Mouse (Mus musculus) ES-Bruce4 (cell line): ENCODE data around the gene Rspo1.

Experiments
- CTCF ChIP-seq: IDR thresholded peaks from one replicate; pipeline ENCODE4 v1.8.1; 2011; ENCODE audit warnings: low read depth, low read length
- POLR2A ChIP-seq: IDR thresholded peaks from one replicate; pipeline ENCODE4 v1.8.1; 2011; ENCODE audit warnings: low read length; ENCODE audit not compliant: insufficient read depth

DNA sequence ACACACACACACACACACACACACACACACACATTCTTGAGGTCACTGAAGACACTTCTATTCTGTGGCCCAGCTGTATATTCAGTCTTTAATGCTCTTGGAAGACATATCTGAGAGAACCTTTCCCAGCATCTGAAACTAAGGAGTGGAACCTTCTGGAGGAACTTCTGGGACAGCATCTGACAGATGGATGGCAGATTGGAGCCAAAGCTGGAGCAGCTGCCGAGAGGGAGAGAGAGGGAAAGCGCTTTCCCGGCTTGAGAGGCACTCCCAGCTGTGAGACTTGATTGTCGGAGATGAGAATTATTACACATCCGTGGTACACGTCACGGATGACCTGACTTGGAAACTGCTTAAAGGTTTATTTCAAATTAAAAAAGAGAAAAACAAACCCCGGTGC, 22.5 kb downstream of the Rspo1 start:
- TF ChIP-seq CTCF (no peak), POLR2A (no peak)
